Mouse (Mus musculus) MEL (cell line): ENCODE results near the gene Plk1. TPM values are rescaled to one million over a fixed set of nuclear protein-coding genes. Genes with fewer than 3 reads are reported as not detected.

Source experiments
- DNase-seq: peaks from one replicate; pipeline ENCODE4 v3.0.0; 2011; ENCODE audit warnings: low read depth, low spot score
- H3K27ac ChIP-seq: 2 replicates; pipeline ENCODE4 v1.5.1; 2012; ENCODE audit warnings: low read depth, mild to moderate bottlenecking, control low read depth, low read length, moderate library complexity; ENCODE audit not compliant: control insufficient read depth
- H3K27me3 ChIP-seq, 2 experiments: fragments of 150-350 bp in 1 of 2; sonication (generic) in 1 of 2; 2 replicates each; pipeline ENCODE4 v1.6.1; 2012; ENCODE audit warnings: low read length in 2 of 2, mild to moderate bottlenecking in 2 of 2, improper control_type of control experiment in 1 of 2, moderate library complexity in 1 of 2; ENCODE audit not compliant: insufficient read depth in 2 of 2, control insufficient read depth in 1 of 2
- H3K36me3 ChIP-seq, 2 experiments: 2 replicates each; pipeline ENCODE4 v1.6.1; 2012 to 2014; ENCODE audit warnings: low read length in 2 of 2, improper control_type of control experiment in 1 of 2, inconsistent platforms in 1 of 2, mild to moderate bottlenecking in 1 of 2; ENCODE audit not compliant: insufficient read depth in 2 of 2, control insufficient read depth in 1 of 2
- H3K4me1 ChIP-seq, 2 experiments: fragments of 150-350 bp in 1 of 2; sonication (generic) in 1 of 2; 2 replicates each; pipeline ENCODE4 v1.6.1; 2012; ENCODE audit warnings: low read length in 2 of 2, improper control_type of control experiment in 1 of 2, mild to moderate bottlenecking in 1 of 2; ENCODE audit not compliant: insufficient read depth in 2 of 2, control insufficient read depth in 1 of 2
- H3K4me3 ChIP-seq, 2 experiments: fragments of 150-350 bp in 1 of 2; sonication (generic) in 1 of 2; 2 replicates each; pipeline ENCODE4 v1.5.1; 2012; ENCODE audit warnings: low read depth in 2 of 2, low read length in 2 of 2, mild to moderate bottlenecking in 2 of 2, moderate library complexity in 2 of 2, control low read depth in 1 of 2, improper control_type of control experiment in 1 of 2; ENCODE audit not compliant: control insufficient read depth in 1 of 2, insufficient read depth in 1 of 2
- H3K79me2 ChIP-seq: 2 replicates; pipeline ENCODE4 v1.6.1; 2012; ENCODE audit warnings: mild to moderate bottlenecking, low read length, moderate library complexity; ENCODE audit not compliant: control insufficient read depth, poor library complexity, insufficient read depth
- H3K9ac ChIP-seq: 2 replicates; pipeline ENCODE4 v1.6.1; 2012; ENCODE audit warnings: low read depth, mild to moderate bottlenecking, control low read depth, low read length, moderate library complexity; ENCODE audit not compliant: control insufficient read depth, poor library complexity, severe bottlenecking
- H3K9me3 ChIP-seq: fragments of 150-350 bp; sonication (generic); replicated peaks from 2 replicates; pipeline ENCODE4 v1.6.1; 2012; ENCODE audit warnings: mild to moderate bottlenecking, low read length, improper control_type of control experiment, moderate library complexity; ENCODE audit not compliant: insufficient read depth
- E2F4 ChIP-seq: IDR thresholded peaks from 2 replicates; pipeline ENCODE4 v1.6.1; 2011; ENCODE audit warnings: low read depth, low read length, improper control_type of control experiment, borderline replicate concordance
- ETS1 ChIP-seq: IDR thresholded peaks from 2 replicates; pipeline ENCODE4 v1.6.1; 2012; ENCODE audit warnings: low read depth, mild to moderate bottlenecking, inconsistent platforms, low read length, improper control_type of control experiment, moderate library complexity
- GATA1 ChIP-seq: IDR thresholded peaks from 2 replicates; pipeline ENCODE4 v1.6.1; 2011; ENCODE audit warnings: low read depth, low read length, improper control_type of control experiment
- HCFC1 ChIP-seq: IDR thresholded peaks from 2 replicates; pipeline ENCODE4 v1.6.1; 2012; ENCODE audit warnings: low read depth, mild to moderate bottlenecking, inconsistent platforms, low read length, improper control_type of control experiment, moderate library complexity
- JUND ChIP-seq: IDR thresholded peaks from 2 replicates; pipeline ENCODE4 v1.6.1; 2011; ENCODE audit warnings: low read depth, mild to moderate bottlenecking, improper control_type of control experiment, low read length
- KAT2A ChIP-seq: conservative IDR thresholded peaks from 2 replicates; pipeline ENCODE4 v1.6.1; 2012; ENCODE audit warnings: low read depth, low read length, improper control_type of control experiment, inconsistent platforms
- MAX ChIP-seq: IDR thresholded peaks from 2 replicates; pipeline ENCODE4 v1.6.1; 2011; ENCODE audit warnings: low read length, improper control_type of control experiment
- MAZ ChIP-seq: IDR thresholded peaks from 2 replicates; pipeline ENCODE4 v1.6.1; 2012; ENCODE audit warnings: low read depth, mild to moderate bottlenecking, inconsistent platforms, low read length, improper control_type of control experiment
- MYB ChIP-seq: IDR thresholded peaks from 2 replicates; pipeline ENCODE4 v1.6.1; 2011; ENCODE audit warnings: mild to moderate bottlenecking, low read depth, low read length, improper control_type of control experiment
- NRF1 ChIP-seq: IDR thresholded peaks from 2 replicates; pipeline ENCODE4 v1.6.1; 2014; ENCODE audit warnings: low read depth, mild to moderate bottlenecking, inconsistent platforms, low read length, improper control_type of control experiment, moderate library complexity; ENCODE audit not compliant: poor library complexity, insufficient read depth, severe bottlenecking
- POLR2A ChIP-seq, 2 experiments: IDR thresholded peaks; 2 replicates each; pipeline ENCODE4 v1.6.1; 2011 to 2012; ENCODE audit warnings: low read length in 2 of 2, mild to moderate bottlenecking in 2 of 2, control low read depth in 1 of 2, improper control_type of control experiment in 1 of 2, low read depth in 1 of 2, moderate library complexity in 1 of 2; ENCODE audit not compliant: control insufficient read depth in 1 of 2, insufficient read depth in 1 of 2, poor library complexity in 1 of 2
- POLR2AphosphoS2 ChIP-seq: IDR thresholded peaks from 2 replicates; pipeline ENCODE4 v1.6.1; 2011; ENCODE audit warnings: low read length, improper control_type of control experiment
- RCOR1 ChIP-seq: IDR thresholded peaks from 2 replicates; pipeline ENCODE4 v1.6.1; 2012; ENCODE audit warnings: low read depth, mild to moderate bottlenecking, inconsistent platforms, low read length, improper control_type of control experiment
- SIN3A ChIP-seq: IDR thresholded peaks from 2 replicates; pipeline ENCODE4 v1.6.1; 2012; ENCODE audit warnings: low read length, improper control_type of control experiment, inconsistent platforms
- UBTF ChIP-seq: IDR thresholded peaks from 2 replicates; pipeline ENCODE4 v1.6.1; 2012; ENCODE audit warnings: low read depth, mild to moderate bottlenecking, inconsistent platforms, low read length, improper control_type of control experiment, moderate library complexity, borderline replicate concordance; ENCODE audit not compliant: insufficient read depth
- USF1 ChIP-seq: IDR thresholded peaks from 2 replicates; pipeline ENCODE4 v1.6.1; 2014; ENCODE audit warnings: low read depth, mild to moderate bottlenecking, inconsistent platforms, low read length, improper control_type of control experiment, moderate library complexity
- USF2 ChIP-seq, 2 experiments: IDR thresholded peaks; 2 replicates each; pipeline ENCODE4 v1.6.1; 2011 to 2012; ENCODE audit warnings: improper control_type of control experiment in 2 of 2, low read length in 2 of 2, borderline replicate concordance in 1 of 2, inconsistent platforms in 1 of 2, low read depth in 1 of 2, mild to moderate bottlenecking in 1 of 2; ENCODE audit not compliant: insufficient read depth in 1 of 2
- polyA plus RNA-seq, 2 experiments: library from polyadenylated mRNA; stranded (reverse) in 1 of 2; unstranded in 1 of 2; fragments of >175 nt in 1 of 2; fragments of >200 nt in 1 of 2; gene quantifications; 2 replicates each; pipeline versions ENCODE4 v1.2.1 to v1.2.4; 2012; ENCODE audit warnings: low replicate concordance in 2 of 2, low read depth in 1 of 2; ENCODE audit not compliant: insufficient read length in 2 of 2, insufficient read depth in 1 of 2, missing spikeins in 1 of 2
- total RNA-seq: library from RNA; depleted of rRNA; stranded (reverse); fragments of 300-350 nt; gene quantifications from 2 replicates; pipeline ENCODE4 v1.2.3, GENCODE M21; 2012

Plk1 gene
- total and polyA plus RNA-seq, 3 experiments = 46.7 to 244 (median 157) TPM

GRCm38 (mm10) chr7:122167203-122167602 lies 8.0 kb downstream of the Plk1 start:
- TF ChIP-seq NRF1 (no peak), GATA1 (no peak), SIN3A (no peak), RCOR1 (no peak), ETS1 (no peak), E2F4 (no peak), USF2 (IDR thresholded peaks at IDR 0.05; ENCODE audit: borderline replicate concordance in 1 of 2, insufficient read depth in 1 of 2, low read depth in 1 of 2, low read length in 2 of 2) (no peak), JUND (no peak), MYB (no peak), POLR2A (IDR thresholded peaks at IDR 0.05; ENCODE audit: control insufficient read depth in 1 of 2, insufficient read depth in 1 of 2, low read depth in 1 of 2, low read length in 2 of 2, poor library complexity in 1 of 2) (no peak; a peak in 1 of 4 replicates), MAX (no peak), MAZ (no peak), KAT2A (no peak), USF1 (no peak), HCFC1 (no peak)
- peaks cover 7% of the 10 kb centered on the region for H3K79me2 ChIP-seq
- H3K36me3 ChIP-seq = peaks cover 2 to 28% of the 10 kb centered on the region in 2 experiments; a peak in 2 of 4 replicates
- no peaks in the 10 kb centered on the region for H3K9me3 ChIP-seq
- no peak overlapping the region for H3K27ac ChIP-seq
- no peak overlapping the region for H3K9ac ChIP-seq
- H3K4me3 ChIP-seq = no peak overlapping the region
- no peaks in the 10 kb centered on the region for H3K4me1 ChIP-seq
- no peak for DNase-seq
- H3K27me3 ChIP-seq = no peaks in the 10 kb centered on the region

- no peaks in the 10 kb centered on the region for H3K79me2 ChIP-seq
- no peaks in the 10 kb centered on the region for H3K9me3 ChIP-seq
- peaks cover 0 to 15% of the 10 kb centered on the region in 2 experiments; a peak in 2 of 4 replicates for H3K36me3 ChIP-seq
- no peak overlapping the region for H3K9ac ChIP-seq
- H3K4me1 ChIP-seq = no peaks in the 10 kb centered on the region
- H3K4me3 ChIP-seq = no peak overlapping the region
- H3K27me3 ChIP-seq = no peaks in the 10 kb centered on the region
- H3K27ac ChIP-seq = no peak overlapping the region
- DNase-seq = peak; percentile 24
- TF ChIP-seq POLR2AphosphoS2 (peak; percentile 68; the same call in 1 of the 2 replicates), UBTF (no peak)
Measured at GRCm38 (mm10) chr7:122170705-122171104, 11.5 kb downstream of the Plk1 start.
